Mouse (Mus musculus) megakaryocyte-erythroid progenitor cell, adult 5-6 weeks (primary cell): ENCODE measurements around the gene F2rl3. TPM values are rescaled to one million over a fixed set of nuclear protein-coding genes. Genes with fewer than 3 reads are reported as not detected.

ENCODE experiments used
- ATAC-seq: replicated peaks from 2 replicates; pipeline ENCODE4 v1.8.0; 2016; ENCODE audit warnings: mild to moderate bottlenecking, inconsistent platforms; ENCODE audit not compliant: severe bottlenecking, poor library complexity, low FRiP score, low TSS enrichment
- total RNA-seq, 2 experiments: library from RNA; stranded (forward) in 1 of 2; stranded (reverse) in 1 of 2; fragments of 200-1000, 215-1000 nt in 1 of 2; fragments of >200 nt in 1 of 2; fragmentation: Nextera tagmentation in 1 of 2; gene quantifications; 2 replicates each; pipeline ENCODE4 v1.2.3; 2014 to 2017

F2rl3 gene
- 0.13 and 5.0 TPM in 2 replicates for total RNA-seq (2014; fragmentation: Nextera tagmentation)
- 2.0 and 3.0 TPM in 2 replicates for total RNA-seq (2017)

GRCm38 (mm10) chr8:72761322-72762051 is at the start of gene F2rl3:
F2rl3 (plus strand) TSS chr8:72761880.
- ATAC-seq = no peak

GRCm38 (mm10) chr8:72712569-72712968 is 49.1 kb upstream of the F2rl3 start:
- no peak for ATAC-seq

DNA sequence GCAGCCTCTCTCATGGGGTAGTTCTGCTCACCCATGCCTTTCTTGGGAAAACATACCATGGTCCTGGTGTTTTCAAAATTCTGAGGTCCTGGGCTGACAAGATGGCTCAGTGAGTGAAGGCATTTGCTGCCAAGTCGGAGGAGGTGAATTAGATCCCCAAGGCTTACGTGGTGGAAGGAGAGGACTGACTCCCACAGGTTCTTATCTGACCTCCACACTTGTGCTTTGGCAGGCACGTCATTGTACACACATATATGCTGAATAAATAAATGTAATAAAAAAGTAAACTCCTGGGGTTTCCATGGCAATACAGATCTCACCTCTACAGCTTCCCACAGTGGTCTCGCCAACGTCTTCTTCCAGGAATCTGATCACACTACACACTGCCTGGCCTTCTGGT is 45.1 kb upstream of the F2rl3 start:
- ATAC-seq = peak; percentile 93

- no peak for ATAC-seq
These were observed 41.1 kb upstream of the F2rl3 start for GRCm38 (mm10) chr8:72720541-72720940.

GRCm38 (mm10) chr8:72722769-72723650 is 38.7 kb upstream of the F2rl3 start, which contains the start of gene Sin3b:
Sin3b (plus strand) TSS chr8:72723285.
- ATAC-seq = peak; percentile 98

- peak; percentile 45 for ATAC-seq
These were observed 38.1 kb upstream of the F2rl3 start for GRCm38 (mm10) chr8:72723651-72724001.

DNA sequence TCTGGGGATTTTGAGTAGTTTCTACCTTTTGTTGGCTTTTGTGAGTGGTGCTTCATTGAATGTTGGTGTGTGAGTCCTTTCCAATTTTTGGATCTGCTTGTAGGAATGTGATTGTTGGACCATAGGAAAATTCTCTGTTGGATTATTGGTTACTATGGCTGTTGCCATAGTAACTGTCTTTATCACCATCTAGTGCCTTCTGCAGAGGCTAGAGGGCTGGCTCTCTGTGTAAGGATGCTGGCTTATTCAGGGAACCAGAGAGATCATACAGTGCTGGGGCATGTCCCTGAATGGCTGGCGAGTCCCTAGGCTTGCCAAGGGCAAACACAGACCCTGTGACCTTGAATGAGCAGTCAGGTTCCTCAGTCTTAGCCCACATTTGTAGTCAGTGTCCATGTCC is 33.0 kb upstream of the F2rl3 start:
- ATAC-seq = no peak

GRCm38 (mm10) chr8:72735001-72735400 is 26.7 kb upstream of the F2rl3 start:
- ATAC-seq = no peak

GRCm38 (mm10) chr8:72736868-72737267 is 24.8 kb upstream of the F2rl3 start:
- ATAC-seq = no peak

DNA sequence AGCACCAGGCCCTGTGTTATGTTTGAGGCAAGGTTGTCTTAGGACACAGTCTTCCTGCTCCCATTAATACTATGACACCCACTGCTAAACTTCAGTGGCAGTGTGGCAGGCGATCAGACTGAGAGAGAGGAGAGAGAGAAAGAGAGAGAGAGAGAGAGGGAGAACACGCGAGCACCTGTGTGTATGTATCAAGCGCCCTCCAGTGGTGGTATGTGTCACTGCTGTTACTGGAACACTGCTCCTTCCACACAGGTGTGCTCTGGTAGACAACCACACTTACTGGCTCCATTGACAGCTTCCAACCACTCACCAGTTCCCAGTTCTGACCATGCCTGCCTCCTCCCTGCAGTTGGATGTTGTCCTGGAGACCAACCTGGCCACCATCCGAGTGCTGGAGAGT is 15.6 kb upstream of the F2rl3 start:
- ATAC-seq = peak; percentile 67

DNA sequence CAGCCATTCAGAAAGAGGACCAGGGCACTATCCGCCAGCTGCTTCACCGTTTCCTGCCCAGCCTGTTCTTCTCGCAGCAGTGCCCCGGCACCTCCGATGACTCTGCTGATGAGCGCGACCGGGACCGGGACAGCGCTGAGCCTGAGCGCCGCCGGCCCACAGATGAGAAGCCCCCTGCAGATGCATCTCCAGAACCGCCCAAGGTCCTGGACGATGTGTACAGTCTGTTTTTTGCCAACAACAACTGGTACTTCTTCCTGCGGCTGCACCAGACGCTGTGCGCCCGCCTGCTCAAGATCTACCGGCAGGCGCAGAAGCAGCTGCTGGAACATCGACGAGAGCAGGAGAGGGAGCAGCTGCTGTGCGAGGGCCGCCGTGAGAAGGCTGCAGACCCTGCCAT is 11.8 kb upstream of the F2rl3 start:
- no peak for ATAC-seq

DNA sequence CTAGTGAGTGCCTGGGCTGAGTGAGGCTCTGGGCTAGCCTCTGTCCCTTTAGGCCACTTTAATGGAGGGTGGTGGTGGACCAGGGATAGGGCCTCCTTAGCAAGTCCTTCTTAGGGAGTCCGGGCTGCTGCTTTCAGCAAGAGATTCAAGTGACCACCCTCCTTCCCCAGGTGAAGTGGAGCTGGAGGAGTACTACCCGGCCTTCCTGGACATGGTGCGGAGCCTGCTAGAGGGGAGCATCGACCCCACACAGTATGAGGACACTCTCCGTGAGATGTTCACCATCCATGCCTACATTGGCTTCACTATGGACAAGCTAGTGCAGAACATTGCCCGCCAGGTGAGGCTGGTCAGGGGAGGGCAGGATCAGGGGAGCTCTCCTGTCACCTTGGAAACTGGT is 11.4 kb upstream of the F2rl3 start:
- ATAC-seq = no peak

GRCm38 (mm10) chr8:72751126-72751525 is 10.6 kb upstream of the F2rl3 start:
- ATAC-seq = no peak

DNA sequence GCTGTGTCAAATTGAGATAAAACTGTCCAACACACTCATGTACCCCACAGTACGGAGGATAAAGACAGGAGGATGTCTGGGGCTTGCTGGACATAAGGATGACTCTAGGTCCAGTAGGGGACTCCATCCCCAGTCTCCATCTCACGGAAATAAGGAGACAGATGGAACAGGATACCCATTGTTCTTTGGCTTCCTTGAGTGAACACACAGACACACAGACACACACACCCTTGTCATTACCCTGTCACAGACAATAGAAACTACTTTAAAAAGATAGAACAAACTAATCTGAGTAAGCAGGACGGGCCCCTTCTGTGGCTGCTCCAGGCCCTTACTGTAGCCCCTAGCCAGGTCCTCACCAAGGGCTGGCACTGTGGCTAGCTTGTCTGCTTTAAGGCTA is 9.4 kb upstream of the F2rl3 start:
- no peak for ATAC-seq

- no peak for ATAC-seq
These were observed 8.5 kb upstream of the F2rl3 start for GRCm38 (mm10) chr8:72753165-72753564.

GRCm38 (mm10) chr8:72753781-72754180 is 7.9 kb upstream of the F2rl3 start:
- ATAC-seq = no peak

GRCm38 (mm10) chr8:72756031-72756430 is 5.6 kb upstream of the F2rl3 start:
- ATAC-seq = no peak

GRCm38 (mm10) chr8:72756771-72757390 is 4.8 kb upstream of the F2rl3 start:
- no peak for ATAC-seq

- no peak for ATAC-seq
These were observed 4.1 kb upstream of the F2rl3 start for GRCm38 (mm10) chr8:72757426-72758195.

DNA sequence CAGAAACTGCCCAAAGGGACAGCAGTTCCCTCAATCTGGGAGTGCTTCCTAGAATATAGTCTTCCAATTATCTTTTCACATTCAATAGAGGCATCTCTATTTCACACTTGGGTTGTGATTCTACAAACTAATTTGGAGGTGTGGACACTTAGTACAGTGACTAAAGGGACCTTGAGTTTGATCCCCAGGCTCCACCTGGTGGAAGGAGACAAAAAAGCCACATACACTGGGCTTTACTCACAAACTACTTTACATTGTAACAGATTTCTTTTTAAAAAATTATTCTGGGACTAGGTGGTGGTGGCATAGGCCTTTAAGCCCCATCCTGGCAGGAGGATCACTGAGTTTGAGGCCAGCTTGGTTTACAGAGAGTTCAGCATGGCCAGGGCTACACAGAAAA is 3.4 kb upstream of the F2rl3 start:
- ATAC-seq = no peak
